Mouse (Mus musculus) stomach, embryonic 14.5 days (tissue): ENCODE data around the gene Iqsec2. TPM values are rescaled to one million over a fixed set of nuclear protein-coding genes. Genes with fewer than 3 reads are reported as not detected.

Experiments
- ATAC-seq: fragments of 200-750 bp; cut with Nextera tagmentation; 2 replicates; pipeline ENCODE4 v1.8.0; 2017; ENCODE audit warnings: low read depth, moderate TSS enrichment; ENCODE audit not compliant: insufficient number of reproducible peaks, insufficient read depth, low FRiP score
- H3K27ac ChIP-seq: fragments of 300-500 bp; sonication (generic); 2 replicates; pipeline ENCODE4 v1.5.1; 2014; ENCODE audit warnings: mild to moderate bottlenecking, low read length, moderate library complexity, mixed read lengths
- H3K27me3 ChIP-seq: fragments of 300-500 bp; sonication (generic); 2 replicates; pipeline ENCODE4 v1.6.1; 2014; ENCODE audit warnings: low read length, control low read depth, mixed read lengths; ENCODE audit not compliant: control insufficient read depth, insufficient read depth
- H3K36me3 ChIP-seq: fragments of 300-500 bp; sonication (generic); 2 replicates; pipeline ENCODE4 v1.6.1; 2014; ENCODE audit warnings: mild to moderate bottlenecking, control low read depth, low read length, moderate library complexity, mixed read lengths; ENCODE audit not compliant: control insufficient read depth, insufficient read depth
- H3K4me1 ChIP-seq: fragments of 300-500 bp; sonication (generic); 2 replicates; pipeline ENCODE4 v1.6.1; 2014; ENCODE audit warnings: low read length, control low read depth, mixed read lengths; ENCODE audit not compliant: control insufficient read depth, insufficient read depth
- H3K4me2 ChIP-seq: fragments of 300-500 bp; sonication (generic); replicated peaks from 2 replicates; pipeline ENCODE4 v1.6.1; 2014; ENCODE audit warnings: low read depth, low read length, control low read depth
- H3K4me3 ChIP-seq: fragments of 300-500 bp; sonication (generic); 2 replicates; pipeline ENCODE4 v1.5.1; 2014; ENCODE audit warnings: low read depth, low read length, control low read depth
- H3K9ac ChIP-seq: fragments of 300-500 bp; sonication (generic); replicated peaks from 2 replicates; pipeline ENCODE4 v1.6.1; 2014; ENCODE audit warnings: low read depth, mild to moderate bottlenecking, control low read depth, low read length, moderate library complexity, mixed read lengths
- H3K9me3 ChIP-seq: fragments of 300-500 bp; sonication (generic); 2 replicates; pipeline ENCODE4 v1.6.1; 2016; ENCODE audit warnings: low read depth, low read length, control low read depth; ENCODE audit not compliant: control insufficient read depth
- WGBS: fragments of 180-500 bp; shearing (Covaris S2); extraction: QIAGEN DNeasy Blood & Tissue Kit; methylation state at CpG from one replicate; pipeline ENCODE4 v1.1.7; 2014; 5-methylcytosine and 5-hydroxymethylcytosine counted together
- polyA plus RNA-seq: library from polyadenylated mRNA; unstranded; fragments of >200 nt; fragmentation: Nextera tagmentation; extraction: Ambion mirVana; gene quantifications from 2 replicates; pipeline ENCODE4 v1.2.1, GENCODE M21; 2014

Gene Iqsec2
- 4.4 and 4.8 TPM in 2 replicates for polyA plus RNA-seq

GRCm38 (mm10) chrX:152143941-152144741 lies at the start of gene Iqsec2:
Iqsec2 (plus strand) TSS chrX:152144268.
- 14% methylated on average over 34 of the region's 78 CpGs for WGBS
- peak; percentile 79; the same call in 1 of the 2 replicates for ATAC-seq
- Histone ChIP-seq H3K4me3 (peak within 1 kb of the TSS; percentile 50), H3K27me3 (0 out of 2 replicates have a peak, but pooled peaks cover 5% of the 10 kb centered on the region), H3K9ac (peak within 1 kb of the TSS; percentile 36), H3K9me3 (no peaks in the 10 kb centered on the region), H3K27ac (no peak within 1 kb of the TSS), H3K4me1 (no peaks in the 10 kb centered on the region), H3K4me2 (peak within 1 kb of the TSS; percentile 84), H3K36me3 (no peaks in the 10 kb centered on the region)

DNA sequence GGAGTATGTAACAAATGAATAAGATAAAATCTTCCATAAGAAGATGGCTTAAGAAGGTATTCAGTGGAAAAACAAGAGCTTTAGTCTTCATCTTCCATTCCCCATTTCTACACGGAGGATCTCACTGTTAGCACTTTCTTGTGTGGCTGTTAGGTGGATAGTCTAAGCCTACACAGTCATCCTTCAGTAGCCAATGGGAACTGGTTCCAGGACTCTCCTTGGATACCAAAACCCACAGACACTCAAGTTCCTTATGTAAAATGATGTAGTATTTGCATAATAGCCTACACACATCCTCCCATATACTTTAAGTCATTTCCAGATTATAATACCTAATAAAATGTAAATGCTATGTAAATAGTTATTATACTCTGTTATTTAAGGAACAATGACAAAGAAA lies 46.5 kb upstream of the Iqsec2 start:
- H3K9me3 ChIP-seq = no peaks in the 10 kb centered on the region
- H3K9ac ChIP-seq = no peak overlapping the region
- no peaks in the 10 kb centered on the region for H3K36me3 ChIP-seq
- H3K27me3 ChIP-seq = 0 out of 2 replicates have a peak, but pooled peaks cover 3% of the 10 kb centered on the region
- H3K4me3 ChIP-seq = no peak overlapping the region
- 37% methylated on average over 1 of the region's 1 CpGs for WGBS
- no peaks in the 10 kb centered on the region for H3K4me1 ChIP-seq
- no peak for ATAC-seq
- no peak overlapping the region for H3K27ac ChIP-seq
- H3K4me2 ChIP-seq = no peak overlapping the region

DNA sequence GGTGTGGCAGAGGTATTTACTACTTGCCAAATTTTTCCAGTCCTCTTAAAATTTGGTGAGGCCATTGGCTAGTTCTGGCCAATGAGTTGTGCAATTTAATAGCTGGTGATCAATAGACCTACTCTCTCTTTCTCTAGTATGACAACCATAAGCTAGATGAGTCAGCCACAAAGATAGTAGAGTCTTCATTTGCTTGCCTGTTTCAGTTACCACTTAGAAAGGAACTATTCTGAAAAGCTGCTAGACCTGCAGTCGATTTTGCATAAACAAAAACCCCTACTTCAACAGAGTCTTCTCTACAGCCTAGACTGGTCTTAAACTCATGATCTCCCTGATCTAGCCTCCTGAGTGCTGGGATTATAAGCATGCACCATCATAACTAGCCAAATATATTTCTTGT lies 22.4 kb upstream of the Iqsec2 start:
- Histone ChIP-seq H3K4me2 (no peak overlapping the region), H3K4me3 (no peak overlapping the region), H3K9ac (no peak overlapping the region), H3K9me3 (no peaks in the 10 kb centered on the region), H3K27me3 (no peaks in the 10 kb centered on the region), H3K4me1 (no peaks in the 10 kb centered on the region), H3K27ac (no peak overlapping the region), H3K36me3 (no peaks in the 10 kb centered on the region)
- WGBS = 78% methylated on average over 1 of the region's 1 CpGs
- ATAC-seq = no peak

DNA sequence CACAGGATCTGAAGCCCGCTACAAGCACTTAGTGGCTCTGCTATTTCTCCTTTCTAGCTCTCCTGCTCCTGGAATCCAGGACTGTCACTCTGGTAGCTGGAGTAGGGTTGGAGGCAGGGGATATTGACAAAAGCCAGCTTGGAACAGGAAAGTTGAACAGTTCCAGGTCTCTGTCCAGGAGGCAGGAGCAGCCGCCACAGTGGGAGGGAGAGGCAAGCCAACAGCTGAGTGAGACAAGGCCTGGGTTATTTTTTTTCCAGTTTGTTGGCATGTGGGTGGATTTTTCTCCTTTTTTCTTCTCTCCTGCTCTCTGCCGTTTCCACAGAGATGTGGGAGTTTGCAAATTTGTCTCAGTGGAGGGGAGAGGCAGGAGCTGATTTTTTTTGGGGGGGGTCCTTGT lies 13.3 kb upstream of the Iqsec2 start:
- WGBS = 64% methylated on average over 3 of the region's 3 CpGs
- no peak overlapping the region for H3K4me2 ChIP-seq
- no peaks in the 10 kb centered on the region for H3K36me3 ChIP-seq
- no peak overlapping the region for H3K9ac ChIP-seq
- H3K27me3 ChIP-seq = peaks cover 7% of the 10 kb centered on the region; the same call in 1 of the 2 replicates
- no peak for ATAC-seq
- no peak overlapping the region for H3K27ac ChIP-seq
- no peak overlapping the region for H3K4me3 ChIP-seq
- no peaks in the 10 kb centered on the region for H3K4me1 ChIP-seq
- H3K9me3 ChIP-seq = no peaks in the 10 kb centered on the region

- ATAC-seq = no peak
- Histone ChIP-seq H3K9ac (no peak overlapping the region), H3K4me1 (no peaks in the 10 kb centered on the region), H3K4me3 (no peak overlapping the region), H3K9me3 (no peaks in the 10 kb centered on the region), H3K4me2 (no peak overlapping the region), H3K36me3 (no peaks in the 10 kb centered on the region), H3K27ac (no peak overlapping the region), H3K27me3 (peaks cover 7% of the 10 kb centered on the region; the same call in 1 of the 2 replicates)
- 81% methylated on average over 2 of the region's 2 CpGs for WGBS
Observed at GRCm38 (mm10) chrX:152132029-152132428, 12.0 kb upstream of the Iqsec2 start.

DNA sequence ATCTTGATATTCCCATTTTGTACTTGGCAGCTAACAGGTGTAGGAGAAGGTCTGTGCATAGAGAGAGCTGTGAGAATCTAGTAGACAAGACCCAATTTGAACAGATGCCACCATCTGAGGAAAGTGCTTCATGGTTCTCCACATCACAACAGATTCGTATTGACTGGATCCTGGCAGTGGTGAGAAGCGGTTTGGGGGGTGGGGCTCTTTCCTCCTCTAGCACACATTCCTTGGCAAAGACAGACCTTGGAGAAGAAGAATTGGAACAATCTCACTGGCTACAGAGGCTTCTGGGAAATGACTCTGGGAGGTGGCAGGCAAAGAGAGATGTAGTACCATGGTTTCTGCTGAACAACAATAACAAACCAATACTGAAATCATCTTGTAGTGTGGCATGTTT lies 8.9 kb upstream of the Iqsec2 start:
- Histone ChIP-seq H3K27me3 (peaks cover 6% of the 10 kb centered on the region; the same call in 1 of the 2 replicates), H3K9me3 (no peaks in the 10 kb centered on the region), H3K36me3 (no peaks in the 10 kb centered on the region), H3K4me1 (no peaks in the 10 kb centered on the region), H3K9ac (no peak overlapping the region), H3K27ac (no peak overlapping the region), H3K4me2 (no peak overlapping the region), H3K4me3 (no peak overlapping the region)
- 59% methylated on average over 2 of the region's 2 CpGs for WGBS
- ATAC-seq = no peak

DNA sequence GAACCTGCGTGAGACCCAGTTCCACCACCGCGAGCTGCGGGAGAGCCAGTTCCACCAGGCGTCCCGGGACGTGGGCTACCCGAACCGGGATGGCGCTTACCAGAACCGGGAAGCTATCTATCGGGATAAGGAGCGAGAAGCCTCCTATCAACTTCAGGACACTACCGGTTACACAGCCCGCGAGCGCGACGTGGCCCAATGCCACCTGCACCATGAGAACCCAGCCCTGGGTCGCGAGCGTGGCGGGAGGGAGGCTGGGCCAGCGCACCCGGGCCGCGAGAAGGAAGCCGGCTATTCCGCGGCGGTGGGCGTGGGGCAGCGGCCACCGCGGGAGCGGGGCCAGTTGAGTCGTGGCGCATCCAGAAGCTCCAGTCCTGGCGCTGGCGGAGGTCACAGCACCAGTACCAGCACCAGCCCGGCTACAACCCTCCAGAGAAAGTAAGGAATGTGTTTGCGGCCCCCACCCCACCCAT lies 710 bp downstream of the Iqsec2 start:
- Histone ChIP-seq H3K27me3 (0 out of 2 replicates have a peak, but pooled peaks cover 5% of the 10 kb centered on the region), H3K4me2 (peak overlapping the region; percentile 84), H3K27ac (no peak overlapping the region), H3K4me3 (peak overlapping the region; percentile 50), H3K9ac (peak overlapping the region; percentile 36), H3K36me3 (no peaks in the 10 kb centered on the region), H3K9me3 (no peaks in the 10 kb centered on the region), H3K4me1 (no peaks in the 10 kb centered on the region)
- ATAC-seq = peak; percentile 15; the same call in 1 of the 2 replicates
- 14% methylated on average over 41 of the region's 42 CpGs for WGBS

DNA sequence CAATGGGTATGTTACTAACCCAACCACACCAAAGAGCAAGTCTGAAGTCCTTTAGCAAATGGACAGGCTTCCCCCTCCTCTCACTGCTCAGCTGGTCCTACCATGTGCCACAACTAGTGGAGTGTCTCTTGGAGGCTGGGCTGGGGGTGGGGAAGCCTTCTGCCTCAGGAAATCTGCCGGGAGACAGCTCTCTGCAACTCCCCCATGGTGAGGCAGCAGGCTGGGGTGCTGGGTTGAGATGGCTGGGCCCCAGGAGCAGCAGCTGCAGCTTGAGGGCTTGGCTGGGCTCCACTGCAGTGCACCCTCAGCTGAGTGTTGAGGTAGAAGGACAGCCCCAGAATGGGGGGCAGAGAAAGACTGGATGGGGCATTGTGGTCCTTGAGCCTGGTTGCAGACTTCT lies 2.1 kb downstream of the Iqsec2 start:
- Histone ChIP-seq H3K9ac (no peak overlapping the region), H3K27me3 (0 out of 2 replicates have a peak, but pooled peaks cover 5% of the 10 kb centered on the region), H3K36me3 (no peaks in the 10 kb centered on the region), H3K4me1 (no peaks in the 10 kb centered on the region), H3K4me2 (peak overlapping the region; percentile 84; the same call in 1 of the 2 replicates), H3K9me3 (no peaks in the 10 kb centered on the region), H3K4me3 (no peak overlapping the region), H3K27ac (no peak overlapping the region)
- ATAC-seq = no peak
- WGBS = 37% methylated on average over 1 of the region's 1 CpGs
